12 mouse cellular contexts compared by ENCODE assay signal in the genomic region with DNA sequence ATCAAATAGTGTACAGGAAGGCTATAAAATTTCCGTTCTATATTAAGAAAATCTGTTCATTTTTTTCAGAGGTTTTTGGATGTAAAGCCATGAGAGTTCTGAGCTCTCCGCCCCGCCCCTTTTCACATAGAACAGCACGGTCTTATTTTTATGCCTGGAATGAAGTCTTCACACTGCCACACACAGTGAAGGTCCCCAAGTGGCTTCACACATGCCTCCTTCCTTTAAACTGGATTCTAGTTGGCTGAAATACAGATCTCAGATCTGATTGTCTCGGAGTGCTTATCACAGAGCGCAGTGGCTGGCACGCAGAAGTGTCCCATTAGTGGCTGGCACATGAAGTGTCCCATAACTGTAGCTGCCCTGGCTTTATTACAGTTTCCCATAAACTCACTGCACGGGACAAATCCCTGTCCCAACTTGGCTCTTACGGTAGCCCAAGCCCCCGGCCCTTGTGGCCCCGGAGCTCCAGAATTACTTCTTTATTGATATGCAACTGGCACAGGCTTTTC.
DNase-seq lines count a peak whose midpoint lies in the region; ATAC-seq and TF ChIP-seq lines count a peak whose summit lies in the region.
"Had no signal": no experiment of that assay in that cellular context is flagged by ENCODE, and none has a peak within 500 bp of the region (broad histone marks: within the 10 kb centered on the region; RNA-seq: fewer than 3 reads in every experiment).

No protein-coding gene starts in this region.

- 48% methylated on average over 11 of the region's 11 CpGs for WGBS in kidney, embryonic 16.5 days
- 37% methylated on average over 11 of the region's 11 CpGs for WGBS in heart, postnatal 0 days
- 24% methylated on average over 11 of the region's 11 CpGs for WGBS in midbrain, embryonic 16.5 days

- peak; percentile 56 for ATAC-seq in kidney, embryonic 16.5 days (ENCODE audit: low FRiP score, low TSS enrichment)
- no peak for ATAC-seq in heart, postnatal 0 days (ENCODE audit: insufficient read depth, low read depth)
- peak; percentile 53 for ATAC-seq in midbrain, embryonic 16.5 days

- no peak for TF ChIP-seq EP300 in heart, postnatal 0 days (IDR thresholded peaks at IDR 0.05; ENCODE audit: low read depth)

- H3K4me1 ChIP-seq in kidney, embryonic 16.5 days (ENCODE audit: insufficient read depth, low read length), result peaks cover 23% of the 10 kb centered on the region
- H3K4me1 ChIP-seq in heart, postnatal 0 days (ENCODE audit: control insufficient read depth, insufficient read depth), result peaks cover 13% of the 10 kb centered on the region
- H3K4me1 ChIP-seq in midbrain, embryonic 16.5 days (ENCODE audit: control insufficient read depth, insufficient read depth, low read length), result peaks cover 8% of the 10 kb centered on the region

- no peak overlapping the region for H3K4me3 ChIP-seq in kidney, embryonic 16.5 days (ENCODE audit: low read length)
- peak overlapping the region; percentile 24; the same call in 1 of the 2 replicates for H3K4me3 ChIP-seq in heart, postnatal 0 days (ENCODE audit: low read depth, low read length)
- H3K4me3 ChIP-seq in midbrain, embryonic 16.5 days (ENCODE audit: low read depth, low read length), result no peak overlapping the region

- H3K27me3 ChIP-seq in kidney, embryonic 16.5 days (ENCODE audit: insufficient read depth, low read length), result no peaks in the 10 kb centered on the region
- H3K27me3 ChIP-seq in heart, postnatal 0 days (ENCODE audit: control insufficient read depth, insufficient read depth, low read length), result no peaks in the 10 kb centered on the region
- no peaks in the 10 kb centered on the region for H3K27me3 ChIP-seq in midbrain, embryonic 16.5 days (ENCODE audit: control insufficient read depth, insufficient read depth, low read depth, low read length)

- peak; percentile 6 for DNase-seq in embryo, embryonic 9.5 days (ENCODE audit: extremely low spot score)
- DNase-seq in embryo, embryonic 10.5 days (ENCODE audit: low spot score), result no peak
- no peak for DNase-seq in kidney, adult 18-20 months
- DNase-seq in heart, postnatal 0 days (ENCODE audit: low spot score), result no peak
- no peak for DNase-seq in thymus, adult 18-20 months
- DNase-seq in retina, embryonic 14.5 days (ENCODE audit: low spot score), result no peak
- DNase-seq: cerebellum, postnatal 25 days; kidney, postnatal 4 days; right cerebral cortex, postnatal 4 days had no signal

- no peak overlapping the region for H3K9ac ChIP-seq in kidney, embryonic 16.5 days (replicated peaks; ENCODE audit: low read length)
- H3K9ac ChIP-seq in heart, postnatal 0 days (replicated peaks; ENCODE audit: low read depth, low read length), result no peak overlapping the region
- no peak overlapping the region for H3K9ac ChIP-seq in midbrain, embryonic 16.5 days (ENCODE audit: low read depth, low read length)

- no peaks in the 10 kb centered on the region for H3K36me3 ChIP-seq in kidney, embryonic 16.5 days (ENCODE audit: insufficient read depth, low read length)
- H3K36me3 ChIP-seq in heart, postnatal 0 days (replicated peaks; ENCODE audit: control insufficient read depth, insufficient read depth, low read length), result no peaks in the 10 kb centered on the region
- no peaks in the 10 kb centered on the region for H3K36me3 ChIP-seq in midbrain, embryonic 16.5 days (ENCODE audit: control insufficient read depth, insufficient read depth, low read length)

- H3K4me2 ChIP-seq in kidney, embryonic 16.5 days (replicated peaks; ENCODE audit: low read depth, low read length), result no peak overlapping the region
- H3K4me2 ChIP-seq in heart, postnatal 0 days (ENCODE audit: low read depth, low read length), result peak overlapping the region; percentile 47
- peak overlapping the region; percentile 48; the same call in 1 of the 2 replicates for H3K4me2 ChIP-seq in midbrain, embryonic 16.5 days (ENCODE audit: low read length)

- H3K27ac ChIP-seq in kidney, embryonic 16.5 days (ENCODE audit: low read length), result no peak overlapping the region
- no peak overlapping the region for H3K27ac ChIP-seq in heart, postnatal 0 days (ENCODE audit: low read depth)
- no peak overlapping the region for H3K27ac ChIP-seq in midbrain, embryonic 16.5 days (ENCODE audit: low read length)
- H3K27ac ChIP-seq: macrophage had no signal

- no peaks in the 10 kb centered on the region for H3K9me3 ChIP-seq in kidney, embryonic 16.5 days (ENCODE audit: low read length)
- H3K9me3 ChIP-seq in heart, postnatal 0 days (replicated peaks; ENCODE audit: control insufficient read depth, low read length), result no peaks in the 10 kb centered on the region
- no peaks in the 10 kb centered on the region for H3K9me3 ChIP-seq in midbrain, embryonic 16.5 days (replicated peaks; ENCODE audit: control insufficient read depth, low read length, poor library complexity, severe bottlenecking)

- TF ChIP-seq CTCF in heart, postnatal 0 days (IDR thresholded peaks at IDR 0.05; ENCODE audit: low read depth), result no peak
